Mouse (Mus musculus) kidney, postnatal 0 days (tissue): ENCODE results near the gene Tra2a. TPM values are rescaled to one million over a fixed set of nuclear protein-coding genes. Genes with fewer than 3 reads are reported as not detected.

Source experiments
- ATAC-seq: fragments of 200-750 bp; cut with Nextera tagmentation; replicated peaks from 2 replicates; pipeline ENCODE4 v1.8.0; 2017; ENCODE audit warnings: low read depth, moderate number of reproducible peaks, moderate TSS enrichment, moderate library complexity; ENCODE audit not compliant: low FRiP score
- DNase-seq: peaks from one replicate; pipeline ENCODE4 v3.0.0-alpha.2; 2016; ENCODE audit warnings: low spot score
- H3K27ac ChIP-seq: fragments of 300-500 bp; sonication (generic); 2 replicates; pipeline ENCODE4 v1.5.1; 2014; ENCODE audit warnings: mild to moderate bottlenecking
- H3K27me3 ChIP-seq: fragments of 300-500 bp; sonication (generic); 2 replicates; pipeline ENCODE4 v1.6.1; 2014; ENCODE audit warnings: low read length, mixed read lengths; ENCODE audit not compliant: insufficient read depth
- H3K36me3 ChIP-seq: fragments of 300-500 bp; sonication (generic); 2 replicates; pipeline ENCODE4 v1.6.1; 2014; ENCODE audit warnings: low read length, mixed read lengths; ENCODE audit not compliant: insufficient read depth
- H3K4me1 ChIP-seq: fragments of 300-500 bp; sonication (generic); replicated peaks from 2 replicates; pipeline ENCODE4 v1.6.1; 2014; ENCODE audit warnings: antibody characterized with exemption, low read length, mixed read lengths; ENCODE audit not compliant: insufficient read depth
- H3K4me2 ChIP-seq: fragments of 300-500 bp; sonication (generic); 2 replicates; pipeline ENCODE4 v1.6.1; 2014; ENCODE audit warnings: mild to moderate bottlenecking, low read length, moderate library complexity, mixed read lengths
- H3K4me3 ChIP-seq: fragments of 300-500 bp; sonication (generic); replicated peaks from 2 replicates; pipeline ENCODE4 v1.5.1; 2014; ENCODE audit warnings: low read depth, low read length
- H3K9ac ChIP-seq: fragments of 300-500 bp; sonication (generic); 2 replicates; pipeline ENCODE4 v1.6.1; 2014; ENCODE audit warnings: low read depth, low read length
- H3K9me3 ChIP-seq: fragments of 300-500 bp; sonication (generic); replicated peaks from 2 replicates; pipeline ENCODE4 v1.6.1; 2016; ENCODE audit warnings: low read length, inconsistent platforms, mixed read lengths
- CTCF ChIP-seq: IDR thresholded peaks from 2 replicates; pipeline ENCODE4 v1.5.1; 2016; ENCODE audit warnings: antibody characterized with exemption, low read depth, mild to moderate bottlenecking, moderate library complexity
- WGBS: fragments of 180-500 bp; shearing (Covaris S2); extraction: QIAGEN DNeasy Blood & Tissue Kit; methylation state at CpG from one replicate; pipeline ENCODE4 v1.1.7; 2014; 5-methylcytosine and 5-hydroxymethylcytosine counted together
- polyA plus RNA-seq: library from polyadenylated mRNA; unstranded; fragments of >200 nt; fragmentation: Nextera tagmentation; extraction: Ambion mirVana; gene quantifications from 2 replicates; pipeline ENCODE4 v1.2.1, GENCODE M21; 2015

Gene Tra2a
- polyA plus RNA-seq, 1 experiment from 2014 or later: 60.9 TPM

GRCm38 (mm10) chr6:49224923-49225727 lies 38.7 kb downstream of the Tra2a start:
- Histone ChIP-seq H3K9ac (no peak overlapping the region), H3K36me3 (no peaks in the 10 kb centered on the region), H3K4me1 (no peaks in the 10 kb centered on the region), H3K9me3 (no peaks in the 10 kb centered on the region), H3K4me3 (no peak overlapping the region), H3K4me2 (no peak overlapping the region), H3K27me3 (peaks cover 44% of the 10 kb centered on the region), H3K27ac (no peak overlapping the region)
- no peak for TF ChIP-seq CTCF
- ATAC-seq (no peak), DNase-seq (no peak)
- WGBS: 44% methylated on average over 11 of the region's 11 CpGs

GRCm38 (mm10) chr6:49221906-49222305 lies 41.9 kb downstream of the Tra2a start:
- Histone ChIP-seq H3K9me3 (no peaks in the 10 kb centered on the region), H3K27me3 (peaks cover 45% of the 10 kb centered on the region), H3K36me3 (no peaks in the 10 kb centered on the region), H3K27ac (no peak overlapping the region), H3K9ac (no peak overlapping the region), H3K4me3 (no peak overlapping the region), H3K4me2 (no peak overlapping the region), H3K4me1 (0 out of 2 replicates have a peak, but pooled peaks cover 3% of the 10 kb centered on the region)
- DNase-seq (no peak), ATAC-seq (no peak)
- WGBS: 6% methylated on average over 7 of the region's 7 CpGs
- no peak for TF ChIP-seq CTCF

- Histone ChIP-seq H3K4me1 (0 out of 2 replicates have a peak, but pooled peaks cover 3% of the 10 kb centered on the region), H3K27ac (no peak overlapping the region), H3K27me3 (peaks cover 35% of the 10 kb centered on the region), H3K4me3 (no peak overlapping the region), H3K4me2 (no peak overlapping the region), H3K9me3 (no peaks in the 10 kb centered on the region), H3K36me3 (no peaks in the 10 kb centered on the region), H3K9ac (no peak overlapping the region)
- 10% methylated on average over 16 of the region's 16 CpGs for WGBS
- DNase-seq (no peak), ATAC-seq (no peak)
- TF ChIP-seq CTCF: no peak
Measured at GRCm38 (mm10) chr6:49219920-49220604, 43.8 kb downstream of the Tra2a start.

GRCm38 (mm10) chr6:49219001-49219560 lies 44.8 kb downstream of the Tra2a start:
- DNase-seq (peak; percentile 53), ATAC-seq (no peak)
- 29% methylated on average over 4 of the region's 4 CpGs for WGBS
- Histone ChIP-seq H3K9ac (no peak overlapping the region), H3K4me2 (no peak overlapping the region), H3K27me3 (peaks cover 25% of the 10 kb centered on the region), H3K27ac (no peak overlapping the region), H3K9me3 (no peaks in the 10 kb centered on the region), H3K4me3 (no peak overlapping the region), H3K4me1 (0 out of 2 replicates have a peak, but pooled peaks cover 7% of the 10 kb centered on the region), H3K36me3 (no peaks in the 10 kb centered on the region)
- no peak for TF ChIP-seq CTCF

GRCm38 (mm10) chr6:49218275-49218802 lies 45.5 kb downstream of the Tra2a start:
- DNase-seq: peak; percentile 43
- H3K27ac ChIP-seq: no peak overlapping the region
- H3K4me1 ChIP-seq: 0 out of 2 replicates have a peak, but pooled peaks cover 7% of the 10 kb centered on the region
- no peaks in the 10 kb centered on the region for H3K9me3 ChIP-seq
- H3K4me2 ChIP-seq: peak overlapping the region; percentile 60
- H3K27me3 ChIP-seq: peaks cover 25% of the 10 kb centered on the region
- TF ChIP-seq CTCF: no peak
- no peak for ATAC-seq
- H3K36me3 ChIP-seq: no peaks in the 10 kb centered on the region
- peak overlapping the region; percentile 52; the same call in 1 of the 2 replicates for H3K4me3 ChIP-seq
- H3K9ac ChIP-seq: no peak overlapping the region
- under 1% methylated on average over 31 of the region's 31 CpGs for WGBS

GRCm38 (mm10) chr6:49217581-49218274 lies 46.1 kb downstream of the Tra2a start:
- Histone ChIP-seq H3K27me3 (peaks cover 20% of the 10 kb centered on the region), H3K4me3 (peak overlapping the region; percentile 52), H3K27ac (peak overlapping the region; percentile 73), H3K9me3 (no peaks in the 10 kb centered on the region), H3K36me3 (no peaks in the 10 kb centered on the region), H3K4me2 (peak overlapping the region; percentile 60), H3K4me1 (0 out of 2 replicates have a peak, but pooled peaks cover 11% of the 10 kb centered on the region), H3K9ac (peak overlapping the region; percentile 41)
- no peak for TF ChIP-seq CTCF
- DNase-seq (peak; percentile 97), ATAC-seq (peak; percentile 95)
- under 1% methylated on average over 55 of the region's 56 CpGs for WGBS
